ENCODE assay signal across 8 mouse cellular contexts in genomic region chr11:79703885-79704291, GRCm38 (mm10).
A peak's percentile ranks its signal among the peaks of the same experiment; 100 is the strongest.
DNase-seq lines count a peak whose midpoint lies in the region; ATAC-seq and TF ChIP-seq lines count a peak whose summit lies in the region.

No protein-coding gene starts in this region.

- under 1% methylated on average over 27 of the region's 27 CpGs for WGBS in forebrain, embryonic 11.5 days

- peaks cover 1% of the 10 kb centered on the region; the same call in 1 of the 2 replicates for H3K27me3 ChIP-seq in forebrain, embryonic 11.5 days (ENCODE audit: control insufficient read depth, insufficient read depth, low read length)

- no peaks in the 10 kb centered on the region for H3K9me3 ChIP-seq in forebrain, embryonic 11.5 days (ENCODE audit: control insufficient read depth, low read length)

- H3K9ac ChIP-seq in forebrain, embryonic 11.5 days (ENCODE audit: low read length) = peak overlapping the region; percentile 92

- ATAC-seq in activated CD4-positive, CD25-positive, alpha-beta regulatory T cell, adult 4 months = peak; percentile 29
- ATAC-seq in forebrain, embryonic 11.5 days (replicated peaks; ENCODE audit: low FRiP score) = peak; percentile 62
- ATAC-seq in megakaryocyte-erythroid progenitor cell, adult 5-6 weeks (replicated peaks; ENCODE audit: low FRiP score, low TSS enrichment, poor library complexity, severe bottlenecking) = peak; percentile 46

- peak overlapping the region; percentile 66 for H3K4me2 ChIP-seq in forebrain, embryonic 11.5 days (ENCODE audit: low read depth, low read length, severe bottlenecking)

- peaks cover 5% of the 10 kb centered on the region for H3K4me1 ChIP-seq in forebrain, embryonic 11.5 days (replicated peaks; ENCODE audit: control insufficient read depth, insufficient read depth, low read length)

- no peak for TF ChIP-seq CTCF in left cerebral cortex, adult 2 months (IDR thresholded peaks at IDR 0.05)

- no peaks in the 10 kb centered on the region for H3K36me3 ChIP-seq in forebrain, embryonic 11.5 days (ENCODE audit: control insufficient read depth, insufficient read depth, low read length)

- H3K4me3 ChIP-seq in left cerebral cortex, adult 2 months = peak overlapping the region; percentile 96
- H3K4me3 ChIP-seq in forebrain, embryonic 11.5 days (ENCODE audit: low read depth, low read length) = peak overlapping the region; percentile 76

- H3K27ac ChIP-seq in left cerebral cortex, adult 2 months = peak overlapping the region; percentile 97
- peak overlapping the region; percentile 97 for H3K27ac ChIP-seq in forebrain, embryonic 11.5 days (ENCODE audit: low read depth, low read length)

- intact Hi-C loops in left cerebral cortex, adult 2 months (cut with DNase I) = no loop called here
- intact Hi-C loops in left cerebral cortex, postnatal 36 days (cut with DNase I) = no loop called here

- peak in 1 of 2 experiments; percentile 60 for DNase-seq in left cerebral cortex, adult 2 months (ENCODE audit: extremely low spot score in 1 of 2, low spot score in 2 of 2)
- DNase-seq in left cerebral cortex, postnatal 36 days (ENCODE audit: low spot score in 2 of 2) = no peak
- DNase-seq in forebrain, embryonic 11.5 days (ENCODE audit: low spot score) = no peak
- peak; percentile 47 to 48 for DNase-seq in layer of hippocampus, adult 8-10 months (ENCODE audit: low spot score in 2 of 2)
- DNase-seq in adrenal gland, adult 8-10 months = no peak
- DNase-seq in urinary bladder, postnatal 25 days (ENCODE audit: low spot score) = no peak

Comparison
In these comparisons a context has a peak if more than half of its experiments do, and no peak if none do; other contexts are left out.
1. DNase-seq: peak in layer of hippocampus, adult 8-10 months (2 of 2); none in left cerebral cortex, postnatal 36 days (0 of 2), forebrain, embryonic 11.5 days (single experiment), adrenal gland, adult 8-10 months (single experiment) and urinary bladder, postnatal 25 days (single experiment).
2. Peak in every context shown above with its lines, with median percentiles within 50 percentile points of each other: ATAC-seq.